Mouse (Mus musculus) testis, adult 2 months (tissue): ENCODE results near the gene Eno4.

Source experiments
- CTCF ChIP-seq: fragments of 200-500 bp; IDR thresholded peaks from 2 replicates; pipeline ENCODE4 v1.5.1; 2012; ENCODE audit warnings: low read depth, mild to moderate bottlenecking, inconsistent platforms, low read length, moderate library complexity; ENCODE audit not compliant: control insufficient read depth, insufficient read depth, insufficient replicate concordance
- POLR2A ChIP-seq: fragments of 200-500 bp; IDR thresholded peaks from 2 replicates; pipeline ENCODE4 v1.6.1; 2012; ENCODE audit warnings: low read depth, mild to moderate bottlenecking, inconsistent platforms, low read length, moderate library complexity; ENCODE audit not compliant: control insufficient read depth

DNA sequence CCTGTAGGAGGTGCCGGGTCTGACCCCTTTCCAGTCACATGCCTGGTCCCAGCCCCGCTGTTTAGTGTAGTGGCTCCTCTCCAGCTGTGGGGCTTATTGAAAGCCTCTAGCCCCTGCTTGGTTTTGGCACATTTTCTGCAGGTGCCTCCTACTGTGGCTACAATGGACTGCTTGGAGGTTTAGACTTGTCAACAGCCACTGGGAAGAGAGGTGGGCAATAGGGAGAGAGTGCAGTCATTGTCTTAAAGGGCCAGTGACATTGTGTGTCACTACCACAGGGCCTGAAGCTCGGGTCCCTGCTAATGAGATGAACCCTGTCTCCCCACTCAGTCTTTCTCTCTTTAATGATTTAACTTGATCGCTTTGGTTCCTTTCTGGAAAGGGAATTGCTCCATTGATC is 10.2 kb upstream of the Eno4 start:
- TF ChIP-seq CTCF = no peak
- no peak for TF ChIP-seq POLR2A
